Mouse (Mus musculus): ENCODE data around the gene Pfkl.

Pfkl gene

GRCm38 (mm10) chr10:77985775-77986174, 24.1 kb downstream of the Pfkl start:
- H3K27me3 ChIP-seq (ENCODE audit: insufficient read depth, low read length) = no peaks in the 10 kb centered on the region
- H3K36me3 ChIP-seq (ENCODE audit: insufficient read depth, low read length) = peaks cover 50% of the 10 kb centered on the region
- no peak for TF ChIP-seq POU5F1 (IDR thresholded peaks at IDR 0.05; ENCODE audit: borderline replicate concordance, low read length)
- TF ChIP-seq CTCF (conservative IDR thresholded peaks at IDR 0.05; ENCODE audit: low read length) = no peak
- no peak for TF ChIP-seq NANOG (IDR thresholded peaks at IDR 0.05; ENCODE audit: borderline replicate concordance, low read length)
- H3K4me3 ChIP-seq (replicated peaks; ENCODE audit: low read length) = no peak overlapping the region; the same call in 1 of the 2 replicates
- H3K9me3 ChIP-seq (ENCODE audit: low read length) = no peaks in the 10 kb centered on the region
- H3K4me1 ChIP-seq (replicated peaks; ENCODE audit: low read depth, low read length) = peaks cover 53% of the 10 kb centered on the region

DNA sequence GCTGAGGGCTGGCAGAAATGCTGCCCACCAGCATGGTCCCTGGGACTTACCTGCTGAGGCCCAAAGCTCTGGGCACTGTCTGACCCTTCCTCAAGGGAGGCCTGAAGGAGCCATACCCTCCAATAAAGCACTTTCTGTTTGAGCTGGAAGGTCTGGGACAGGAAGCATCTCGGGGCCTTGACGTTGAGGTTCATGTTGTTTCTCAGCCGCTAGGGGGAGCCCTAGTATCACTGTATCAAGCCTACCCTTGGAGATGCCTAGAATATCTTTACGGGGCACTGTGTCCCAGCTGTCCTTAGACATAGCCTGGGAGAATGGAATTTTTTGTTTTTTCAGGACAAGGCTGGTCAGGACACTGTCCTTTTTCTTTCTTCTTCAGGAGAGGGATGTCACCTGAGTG, 25.2 kb downstream of the Pfkl start:
- no peak for TF ChIP-seq NANOG (IDR thresholded peaks at IDR 0.05; ENCODE audit: borderline replicate concordance, low read length)
- peak; percentile 79 for TF ChIP-seq CTCF (conservative IDR thresholded peaks at IDR 0.05; ENCODE audit: low read length)
- H3K9me3 ChIP-seq (ENCODE audit: low read length) = no peaks in the 10 kb centered on the region
- H3K4me3 ChIP-seq (replicated peaks; ENCODE audit: low read length) = no peak overlapping the region
- H3K27me3 ChIP-seq (ENCODE audit: insufficient read depth, low read length) = no peaks in the 10 kb centered on the region
- H3K4me1 ChIP-seq (replicated peaks; ENCODE audit: low read depth, low read length) = peaks cover 42% of the 10 kb centered on the region
- peaks cover 48% of the 10 kb centered on the region for H3K36me3 ChIP-seq (ENCODE audit: insufficient read depth, low read length)

DNA sequence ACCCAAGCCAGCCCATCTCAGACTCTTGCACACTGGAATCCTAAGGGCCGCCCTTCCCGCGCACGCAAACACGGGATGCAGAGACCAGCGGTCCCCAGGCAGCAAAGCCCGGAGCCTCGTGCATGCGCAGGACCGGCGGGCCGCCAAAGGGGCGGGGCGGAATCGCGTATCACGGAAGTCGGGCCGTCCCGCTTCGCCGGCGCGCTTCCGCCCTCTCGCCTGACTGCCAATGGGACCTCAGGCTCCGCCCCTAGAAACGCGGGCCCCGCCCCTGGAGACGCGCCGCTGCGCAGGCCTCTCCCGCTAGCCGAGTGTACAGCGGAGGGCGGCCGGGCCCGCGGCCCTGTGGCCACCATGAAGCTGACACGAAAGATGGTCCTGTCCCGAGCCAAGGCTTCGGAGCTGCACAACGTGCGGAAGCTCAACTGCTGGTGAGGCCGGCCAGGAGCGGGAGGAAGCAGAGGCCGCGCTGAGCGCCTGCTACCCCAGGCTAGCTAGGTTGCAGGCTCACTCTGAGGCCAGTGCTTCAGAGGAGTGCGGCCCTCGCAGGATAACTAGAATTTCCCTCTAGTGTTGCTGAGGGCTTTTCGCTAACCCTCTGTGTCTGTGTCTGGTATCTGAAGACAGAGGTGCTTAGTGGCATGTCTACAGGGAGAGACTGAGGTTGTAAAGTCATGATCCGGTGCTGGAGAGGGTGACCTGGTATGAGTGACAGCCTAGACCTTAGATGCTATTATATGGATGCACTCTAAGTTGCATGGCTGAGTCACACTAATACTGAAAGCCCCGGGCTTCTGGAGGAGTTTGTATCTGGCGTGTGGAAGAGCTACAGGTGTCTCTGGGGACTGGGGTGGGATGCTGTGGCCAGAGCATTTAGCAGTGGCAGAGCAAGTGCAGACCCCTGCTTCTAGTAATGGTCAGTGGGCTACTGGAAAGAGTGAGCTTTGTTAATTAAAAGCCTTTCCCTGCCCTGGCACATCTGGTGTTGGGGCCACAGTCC, 31.2 kb downstream of the Pfkl start, which contains the start of gene 1810043G02Rik:
Gene 1810043G02Rik (plus strand): TSS at position 174 of the 1,000 bp plus-strand sequence.
- peaks cover 8% of the 10 kb centered on the region for H3K27me3 ChIP-seq (ENCODE audit: insufficient read depth, low read length)
- H3K4me3 ChIP-seq (replicated peaks; ENCODE audit: low read length) = peak within 1 kb of the TSS; percentile 86
- peaks cover 14% of the 10 kb centered on the region for H3K36me3 ChIP-seq (ENCODE audit: insufficient read depth, low read length)
- no peak for TF ChIP-seq NANOG (IDR thresholded peaks at IDR 0.05; ENCODE audit: borderline replicate concordance, low read length)
- no peak for TF ChIP-seq CTCF (conservative IDR thresholded peaks at IDR 0.05; ENCODE audit: low read length)
- no peak for TF ChIP-seq POU5F1 (IDR thresholded peaks at IDR 0.05; ENCODE audit: borderline replicate concordance, low read length)
- no peaks in the 10 kb centered on the region for H3K9me3 ChIP-seq (ENCODE audit: low read length)
- H3K4me1 ChIP-seq (replicated peaks; ENCODE audit: low read depth, low read length) = peaks cover 41% of the 10 kb centered on the region

DNA sequence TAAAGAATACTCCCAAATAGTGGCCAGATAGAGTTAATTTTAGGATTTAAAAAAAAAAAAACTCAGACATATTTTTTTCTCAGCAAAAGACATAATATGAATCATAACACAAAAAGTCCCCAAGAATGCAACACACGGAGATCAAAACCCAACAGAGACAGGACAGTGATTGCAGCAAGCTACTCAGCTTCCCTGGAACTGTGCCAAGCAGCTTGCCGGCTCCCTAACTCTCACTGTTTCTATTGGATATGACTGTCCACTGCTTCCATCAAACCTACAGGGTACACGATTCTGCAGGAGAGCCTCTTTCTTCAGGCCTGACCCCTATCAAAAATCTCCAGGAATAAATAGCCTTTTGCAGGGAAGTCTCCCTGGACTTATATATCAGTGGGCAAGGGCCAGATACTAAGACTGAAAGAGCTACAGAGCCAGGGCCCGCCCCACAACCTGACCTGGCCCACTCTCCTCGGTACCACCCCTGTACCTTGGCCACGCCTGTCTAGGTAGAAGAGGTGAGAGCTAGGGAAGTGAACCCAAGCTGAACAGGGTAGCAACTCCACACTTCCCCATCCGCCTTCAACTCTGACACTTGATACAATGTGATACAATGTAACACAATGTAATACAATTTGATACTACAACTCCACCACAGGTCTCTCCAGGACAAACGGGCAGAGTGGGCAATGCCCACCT, 33.3 kb downstream of the Pfkl start:
- Histone ChIP-seq H3K36me3 (ENCODE audit: insufficient read depth, low read length) (peaks cover 11% of the 10 kb centered on the region), H3K4me1 (replicated peaks; ENCODE audit: low read depth, low read length) (peaks cover 30% of the 10 kb centered on the region), H3K9me3 (ENCODE audit: low read length) (peaks cover 17% of the 10 kb centered on the region), H3K4me3 (replicated peaks; ENCODE audit: low read length) (no peak overlapping the region), H3K27me3 (ENCODE audit: insufficient read depth, low read length) (peaks cover 8% of the 10 kb centered on the region)
- TF ChIP-seq NANOG (IDR thresholded peaks at IDR 0.05; ENCODE audit: borderline replicate concordance, low read length) (no peak), CTCF (conservative IDR thresholded peaks at IDR 0.05; ENCODE audit: low read length) (no peak), POU5F1 (IDR thresholded peaks at IDR 0.05; ENCODE audit: borderline replicate concordance, low read length) (no peak)

GRCm38 (mm10) chr10:77975653-77976052, 34.2 kb downstream of the Pfkl start:
- peaks cover 10% of the 10 kb centered on the region for H3K36me3 ChIP-seq (ENCODE audit: insufficient read depth, low read length)
- TF ChIP-seq NANOG (IDR thresholded peaks at IDR 0.05; ENCODE audit: borderline replicate concordance, low read length) (no peak), POU5F1 (IDR thresholded peaks at IDR 0.05; ENCODE audit: borderline replicate concordance, low read length) (no peak), CTCF (conservative IDR thresholded peaks at IDR 0.05; ENCODE audit: low read length) (no peak)
- no peak overlapping the region for H3K4me3 ChIP-seq (replicated peaks; ENCODE audit: low read length)
- H3K27me3 ChIP-seq (ENCODE audit: insufficient read depth, low read length) = peaks cover 10% of the 10 kb centered on the region
- H3K9me3 ChIP-seq (ENCODE audit: low read length) = peaks cover 23% of the 10 kb centered on the region
- H3K4me1 ChIP-seq (replicated peaks; ENCODE audit: low read depth, low read length) = peaks cover 25% of the 10 kb centered on the region

DNA sequence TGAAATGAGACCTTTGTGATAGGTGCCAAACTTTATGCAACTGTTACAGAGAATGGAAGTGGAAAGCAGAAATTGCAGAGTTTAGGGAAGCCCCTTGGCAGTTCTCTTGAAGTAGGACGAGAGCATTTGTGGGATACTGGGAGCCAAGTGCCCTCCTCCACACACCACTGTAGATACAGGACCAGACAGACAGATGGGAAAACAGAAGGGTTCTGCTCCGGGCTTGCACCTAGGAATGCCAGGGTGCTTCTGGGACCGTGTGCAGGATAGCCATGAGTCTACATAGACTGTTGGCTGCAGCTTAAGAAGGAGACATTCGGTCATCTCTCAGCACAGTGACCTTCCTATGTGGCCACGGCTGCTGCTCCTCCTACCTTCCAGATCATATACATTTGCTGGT, 35.1 kb downstream of the Pfkl start:
- no peak for TF ChIP-seq POU5F1 (IDR thresholded peaks at IDR 0.05; ENCODE audit: borderline replicate concordance, low read length)
- H3K4me1 ChIP-seq (replicated peaks; ENCODE audit: low read depth, low read length) = peaks cover 31% of the 10 kb centered on the region
- no peak overlapping the region for H3K4me3 ChIP-seq (replicated peaks; ENCODE audit: low read length)
- H3K9me3 ChIP-seq (ENCODE audit: low read length) = peaks cover 27% of the 10 kb centered on the region
- H3K27me3 ChIP-seq (ENCODE audit: insufficient read depth, low read length) = peaks cover 18% of the 10 kb centered on the region
- H3K36me3 ChIP-seq (ENCODE audit: insufficient read depth, low read length) = peaks cover 2% of the 10 kb centered on the region

- TF ChIP-seq NANOG (IDR thresholded peaks at IDR 0.05; ENCODE audit: borderline replicate concordance, low read length) (no peak), CTCF (conservative IDR thresholded peaks at IDR 0.05; ENCODE audit: low read length) (no peak), POU5F1 (IDR thresholded peaks at IDR 0.05; ENCODE audit: borderline replicate concordance, low read length) (no peak)
- peaks cover 34% of the 10 kb centered on the region for H3K4me1 ChIP-seq (replicated peaks; ENCODE audit: low read depth, low read length)
- H3K27me3 ChIP-seq (ENCODE audit: insufficient read depth, low read length) = peaks cover 23% of the 10 kb centered on the region
- H3K9me3 ChIP-seq (ENCODE audit: low read length) = peaks cover 27% of the 10 kb centered on the region
- H3K4me3 ChIP-seq (replicated peaks; ENCODE audit: low read length) = no peak overlapping the region
- H3K36me3 ChIP-seq (ENCODE audit: insufficient read depth, low read length) = no peaks in the 10 kb centered on the region
These were observed 35.6 kb downstream of the Pfkl start for GRCm38 (mm10) chr10:77974323-77974722.

DNA sequence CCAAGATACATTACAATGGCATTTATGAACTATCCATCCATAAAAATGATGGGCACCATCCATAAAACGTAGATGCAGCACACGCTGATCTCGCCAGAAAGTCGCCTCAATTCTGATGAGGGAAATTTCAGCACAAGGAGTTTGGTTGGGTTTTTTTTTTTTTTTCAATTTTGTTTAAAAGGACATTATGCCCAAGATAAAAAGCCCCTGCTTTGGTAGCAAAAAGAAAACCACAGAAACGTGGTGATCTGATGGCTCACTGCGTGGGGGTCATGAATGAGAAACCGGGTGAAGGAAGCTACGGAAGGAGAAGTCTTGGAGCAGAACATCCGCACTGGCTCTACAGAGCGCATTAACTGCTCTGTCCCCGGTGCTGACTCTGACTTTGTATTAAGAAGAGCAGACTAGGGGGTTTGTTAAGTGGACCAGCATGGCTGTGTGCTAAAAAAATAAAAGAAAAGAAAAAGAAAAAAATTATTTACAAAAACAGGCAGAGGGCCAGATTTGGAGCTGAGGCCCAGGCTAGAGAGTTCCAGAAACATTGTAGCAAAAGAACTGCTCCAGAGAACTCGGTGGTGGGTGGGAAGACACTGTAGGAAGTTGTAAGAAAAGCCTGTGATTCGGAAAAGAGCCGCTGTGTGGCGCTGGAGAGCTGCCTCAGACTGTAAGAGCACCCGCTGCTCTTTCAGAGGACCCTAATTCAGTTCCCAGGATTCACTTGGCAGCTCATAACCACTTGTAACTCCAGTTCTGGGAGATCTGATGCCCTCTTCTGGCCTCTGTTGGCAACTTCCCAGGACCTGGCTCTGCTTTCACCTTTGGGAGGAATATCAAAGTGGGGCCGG, 38.0 kb downstream of the Pfkl start:
- no peaks in the 10 kb centered on the region for H3K36me3 ChIP-seq (ENCODE audit: insufficient read depth, low read length)
- H3K27me3 ChIP-seq (ENCODE audit: insufficient read depth, low read length) = peaks cover 44% of the 10 kb centered on the region
- H3K4me1 ChIP-seq (replicated peaks; ENCODE audit: low read depth, low read length) = peaks cover 20% of the 10 kb centered on the region
- peaks cover 27% of the 10 kb centered on the region for H3K9me3 ChIP-seq (ENCODE audit: low read length)
- no peak overlapping the region for H3K4me3 ChIP-seq (replicated peaks; ENCODE audit: low read length)
- TF ChIP-seq NANOG (IDR thresholded peaks at IDR 0.05; ENCODE audit: borderline replicate concordance, low read length) (no peak), CTCF (conservative IDR thresholded peaks at IDR 0.05; ENCODE audit: low read length) (peak; percentile 39), POU5F1 (IDR thresholded peaks at IDR 0.05; ENCODE audit: borderline replicate concordance, low read length) (no peak)

All from E14TG2a.4 (cell line).